ENCODE assay signal across 8 mouse cellular contexts in the genomic region with DNA sequence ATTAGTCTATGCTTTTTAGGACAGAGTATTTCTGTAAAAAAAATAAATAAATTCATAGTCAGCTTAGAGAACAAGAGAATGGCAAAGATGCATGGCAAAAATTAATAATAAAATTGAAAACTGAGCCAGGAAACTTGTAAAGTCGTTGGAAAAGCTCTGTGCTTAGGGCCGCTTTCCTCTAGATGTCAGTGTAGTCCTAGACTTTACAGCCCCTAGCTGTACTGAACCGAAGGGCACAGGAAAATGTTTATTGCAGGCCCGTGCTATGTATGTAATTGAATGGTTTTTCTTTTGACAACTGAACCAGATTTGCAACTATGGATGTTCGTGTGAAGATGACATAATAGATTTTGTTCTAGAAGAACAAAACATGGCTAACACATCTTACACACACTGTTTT. TPM values are rescaled to one million over a fixed set of nuclear protein-coding genes. Genes with fewer than 3 reads are reported as not detected.
DNase-seq lines count a peak whose midpoint lies in the region; TF ChIP-seq lines count a peak whose summit lies in the region.

No protein-coding gene starts in this region.

- H3K4me3 ChIP-seq in kidney, adult 2 months (ENCODE audit: insufficient read depth, low read depth, low read length) = no peak overlapping the region

- WGBS in kidney, adult 2 months = 10% methylated on average over 5 of the region's 5 CpGs

- no peaks in the 10 kb centered on the region for H3K36me3 ChIP-seq in kidney, adult 2 months (ENCODE audit: control insufficient read depth, insufficient read depth, low read length)

- TF ChIP-seq CTCF in kidney, adult 2 months (conservative IDR thresholded peaks at IDR 0.05; ENCODE audit: insufficient read depth, insufficient read length, low read depth, low read length) = peak; percentile 43

- H3K27me3 ChIP-seq in kidney, adult 2 months (replicated peaks; ENCODE audit: control insufficient read depth, insufficient read depth, low read length) = no peaks in the 10 kb centered on the region

- no peak overlapping the region for H3K27ac ChIP-seq in kidney, adult 2 months (ENCODE audit: insufficient read depth, low read depth, low read length)

- no peak for TF ChIP-seq POLR2A in kidney, adult 2 months (IDR thresholded peaks at IDR 0.05; ENCODE audit: low read depth, low read length)

- no peaks in the 10 kb centered on the region for H3K4me1 ChIP-seq in kidney, adult 2 months (ENCODE audit: control insufficient read depth, insufficient read depth, low read length)

- DNase-seq in kidney, adult 2 months = peak; percentile 25
- no peak for DNase-seq in kidney, adult 18-20 months
- DNase-seq in ES-CJ7 (ENCODE audit: low read depth, low spot score) = peak; percentile 45
- DNase-seq in embryo, embryonic 10.5 days (ENCODE audit: low spot score) = peak; percentile 65
- DNase-seq in kidney, postnatal 14 days = peak; percentile 36
- no peak for DNase-seq in spleen, postnatal 14 days (ENCODE audit: low spot score in 2 of 2)
- DNase-seq in frontal cortex, postnatal 25 days (ENCODE audit: low spot score in 2 of 2) = no peak
- DNase-seq in adrenal gland, adult 18-20 months (ENCODE audit: low spot score in 2 of 2) = no peak

RNA-seq across cellular contexts. Expression of a gene that starts 32.1 kb away (rescaled TPM):
- polyA plus RNA-seq in kidney, adult 2 months (2012; rRNA removed) = not detected in 2 replicates
- total RNA-seq in adrenal gland, adult 18-20 months (2021) = not detected

RNA-seq across cellular contexts. Expression of a gene that starts 44.4 kb away (rescaled TPM):
- polyA plus RNA-seq in kidney, adult 2 months (2012; rRNA removed) = 10.0 and 10.3 TPM in 2 replicates
- 1 to 10 TPM; 5.3 to 7.3 TPM for total RNA-seq in adrenal gland, adult 18-20 months (2021)

Comparison
In these comparisons a context has a peak if more than half of its experiments do, and no peak if none do; other contexts are left out.
1. DNase-seq: peak in kidney, adult 2 months (single experiment), ES-CJ7 (single experiment), embryo, embryonic 10.5 days (single experiment) and kidney, postnatal 14 days (single experiment); none in kidney, adult 18-20 months (single experiment), spleen, postnatal 14 days (0 of 2), frontal cortex, postnatal 25 days (0 of 2) and adrenal gland, adult 18-20 months (0 of 2).